Mouse (Mus musculus) naive thymus-derived CD4-positive, alpha-beta T cell, adult 2 months (primary cell): ENCODE results near the gene Olfr777.
"Not testable (repeated sequence)": the region's sequence is repeated elsewhere in the genome, so short reads cannot be mapped to it uniquely, and the experiment has no call there.

ENCODE experiments used
- DNase-seq: peaks from one replicate; pipeline ENCODE4 v3.0.0-alpha.2; 2011; ENCODE audit warnings: low read depth

The Olfr777 gene

GRCm38 (mm10) chr10:129271081-129271535 lies at the start of gene Olfr777:
Olfr777 (minus strand) TSS chr10:129271485.
- no peak for DNase-seq

- DNase-seq: no peak
Measured at GRCm38 (mm10) chr10:129317817-129318216, 46.5 kb upstream of the Olfr777 start, which contains the start of gene Olfr780. Olfr780 (plus strand) TSS chr10:129318117.

DNA sequence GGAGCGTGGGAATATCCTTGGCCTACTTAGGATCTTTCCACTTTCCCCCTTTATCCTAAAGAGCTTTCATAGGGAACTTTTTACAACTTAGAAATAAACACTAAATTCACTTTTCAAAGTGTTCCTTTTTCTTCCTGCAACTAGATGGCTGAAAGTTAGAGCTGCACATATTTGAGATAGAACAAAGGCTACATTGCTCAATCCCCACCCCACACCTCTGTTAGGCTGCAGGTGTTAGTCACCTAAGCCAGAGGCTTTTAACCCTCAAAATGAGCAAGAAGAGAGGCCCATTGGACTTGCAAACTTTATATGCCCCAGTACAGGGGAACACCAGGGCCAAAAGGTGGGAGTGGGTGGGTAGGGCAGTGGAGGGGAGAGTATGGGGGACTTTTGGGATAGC lies 42.2 kb upstream of the Olfr777 start:
- DNase-seq: not testable (repeated sequence)

DNA sequence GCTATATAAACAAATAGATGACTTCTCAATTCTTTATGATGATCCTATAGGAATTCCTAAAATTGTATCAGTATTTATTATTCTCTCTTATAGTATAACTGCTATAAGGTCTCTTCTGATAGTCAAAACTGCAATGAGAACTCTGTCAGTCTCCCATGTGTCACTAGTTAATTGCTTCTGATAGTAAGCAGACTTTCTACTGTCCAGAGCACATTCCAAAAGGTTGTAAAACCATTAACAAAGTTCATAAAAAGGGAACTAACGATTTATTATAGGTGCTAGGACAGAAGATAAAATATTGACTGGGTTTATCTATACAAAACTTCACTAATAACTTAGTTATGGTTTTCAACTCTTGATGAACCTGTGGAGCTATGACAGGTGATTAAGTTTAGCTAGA lies 41.7 kb upstream of the Olfr777 start:
- DNase-seq: not testable (repeated sequence)

DNA sequence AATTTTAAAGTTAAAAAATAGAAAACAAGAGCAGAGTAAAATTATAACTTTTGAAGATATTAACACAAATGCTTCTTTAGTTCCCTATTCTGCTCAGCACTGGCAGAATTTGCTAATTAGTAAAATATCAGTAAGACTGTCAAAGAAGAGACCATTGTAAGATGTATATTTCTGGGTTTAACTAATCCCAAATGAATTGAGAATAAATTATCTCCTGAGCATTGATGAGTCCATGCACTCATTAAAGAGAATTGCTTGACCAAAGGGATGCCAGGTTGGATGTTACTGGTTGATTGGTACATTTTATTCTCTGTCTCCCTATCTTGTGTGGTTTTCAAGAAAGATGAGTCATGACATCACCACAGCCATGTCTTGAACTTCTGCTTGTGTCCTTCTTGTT lies 12.5 kb downstream of the Olfr777 start, which contains the start of gene Olfr776:
Gene Olfr776, plus strand, starts transcription at position 301 of the 400 bp plus-strand sequence.
- no peak for DNase-seq

- no peak for DNase-seq
Measured at GRCm38 (mm10) chr10:129248112-129248511, 23.2 kb downstream of the Olfr777 start, which contains the start of gene Olfr775. Olfr775 (plus strand) TSS chr10:129248412.

DNA sequence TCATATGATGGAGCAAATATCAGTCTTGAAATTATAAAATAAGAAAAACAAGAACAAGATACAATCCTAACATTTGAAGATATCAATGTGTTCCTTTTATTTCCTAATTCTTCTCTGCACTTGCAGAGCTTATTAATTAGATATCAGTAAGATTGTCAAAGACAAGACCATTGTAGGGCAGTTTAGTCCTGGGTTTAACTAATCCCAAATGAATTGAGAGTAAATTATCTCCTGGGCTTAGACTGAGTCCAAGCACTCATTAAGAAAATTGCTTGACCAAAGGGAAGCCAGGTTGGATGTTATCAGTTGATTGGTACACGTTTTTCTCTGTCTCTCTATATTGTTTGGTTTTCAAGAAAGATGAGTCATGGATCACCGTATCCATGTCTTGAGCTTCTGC lies 35.4 kb downstream of the Olfr777 start, which contains the start of gene Olfr774:
Gene Olfr774, plus strand, starts transcription at position 301 of the 400 bp plus-strand sequence.
- no peak for DNase-seq

DNA sequence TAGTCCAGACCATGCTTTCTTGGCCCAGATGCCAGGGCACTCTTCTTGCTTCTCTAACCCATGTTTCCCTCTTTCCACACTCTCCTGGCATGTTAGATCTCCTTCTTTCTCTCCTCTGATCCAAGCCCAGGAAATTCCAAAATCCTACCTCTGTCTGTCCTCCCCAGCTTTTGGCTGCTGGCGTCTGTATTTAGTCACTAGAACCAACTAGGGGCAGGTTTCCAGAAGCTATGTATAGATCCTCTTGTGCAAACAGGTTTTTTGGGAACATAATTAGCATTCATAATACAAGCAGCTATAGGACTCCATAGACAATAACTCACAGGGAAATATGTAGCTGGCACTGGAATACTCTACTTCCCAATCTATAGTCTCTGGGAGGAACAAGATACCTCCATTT lies 40.5 kb downstream of the Olfr777 start:
- DNase-seq: no peak
